Mouse (Mus musculus) megakaryocyte, adult 5-6 weeks (primary cell): ENCODE measurements at regions not wholly inside any gene's neighbourhood (a gene's known extent, or its start where the extent isn't known, plus 50 kb on each side); places are given as distances from the start of the nearest gene placed in this dataset.
"Not testable (repeated sequence)": the region's sequence is repeated elsewhere in the genome, so short reads cannot be mapped to it uniquely, and the experiment has no call there.

ENCODE experiments used
- ATAC-seq: 2 replicates; pipeline ENCODE4 v1.8.0; 2016; ENCODE audit warnings: mild to moderate bottlenecking, inconsistent platforms; ENCODE audit not compliant: poor library complexity, severe bottlenecking

- ATAC-seq, result not testable (repeated sequence)
Measured at GRCm38 (mm10) chr13:65563303-65563702, 50.8 kb downstream of the Gm10139 start.

DNA sequence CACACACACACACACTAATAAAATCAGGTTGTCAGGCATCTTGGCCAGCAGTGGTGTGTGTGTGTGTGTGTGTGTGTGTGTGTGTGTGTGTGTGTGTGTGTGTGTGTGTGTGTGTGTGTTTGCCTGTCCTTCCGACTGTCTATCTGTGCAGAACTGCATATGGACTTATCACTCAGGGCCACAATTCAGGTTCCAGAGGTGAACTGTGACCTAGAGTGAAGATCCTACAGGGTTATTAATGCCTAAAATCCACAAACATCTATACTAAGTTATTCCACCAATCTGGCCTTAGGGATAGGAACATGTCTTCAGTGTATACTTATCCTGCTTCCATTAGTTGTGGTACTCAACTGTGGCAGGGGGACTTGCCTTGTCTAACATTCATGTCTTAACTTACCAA, 73.8 kb downstream of the Gm10139 start:
- peak; percentile 35; the same call in 1 of the 2 replicates for ATAC-seq

DNA sequence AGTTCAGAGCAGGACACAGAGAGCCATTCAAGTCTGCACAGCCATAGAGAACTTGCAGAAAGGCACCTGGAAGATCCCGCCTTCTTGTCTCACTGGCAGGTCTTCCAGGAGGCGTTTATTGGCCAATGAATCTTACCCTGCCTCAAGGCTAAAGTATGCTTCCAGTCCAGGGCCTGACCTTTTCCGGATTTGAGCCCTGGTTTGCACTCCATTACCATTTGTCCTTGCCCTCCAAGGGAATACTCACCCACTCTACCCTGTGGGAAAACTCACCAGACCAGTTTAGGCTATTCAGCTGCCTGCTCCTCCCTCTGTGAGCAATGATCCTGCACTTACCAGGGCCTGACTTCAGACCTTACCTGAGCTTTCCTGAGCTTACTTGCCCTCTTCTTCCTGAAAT, 107.7 kb downstream of the Gm10139 start:
- ATAC-seq, result not testable (repeated sequence)

GRCm38 (mm10) chr13:65650297-65650696, 137.8 kb downstream of the Gm10139 start:
- not testable (repeated sequence) for ATAC-seq

DNA sequence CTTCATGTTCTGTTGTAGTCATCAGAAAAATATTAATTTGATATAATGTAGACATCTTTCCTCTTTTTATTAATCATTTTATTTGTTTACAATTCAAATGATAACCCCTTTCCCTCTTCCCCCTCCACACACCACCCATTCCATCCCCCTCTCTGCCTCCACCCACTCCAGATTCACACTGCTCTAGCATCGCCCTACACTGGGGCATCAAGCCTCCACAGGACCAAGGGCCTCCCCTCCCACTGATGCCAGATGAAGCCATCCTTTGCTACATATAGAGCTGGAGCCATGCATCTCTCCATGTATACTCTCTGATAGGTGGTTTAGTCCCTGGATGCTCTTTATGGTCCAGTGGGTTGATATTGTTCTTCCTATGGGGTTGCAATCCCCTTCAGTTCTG, 147.4 kb downstream of the Gm10139 start:
- not testable (repeated sequence) for ATAC-seq
